ENCODE assay signal across 10 mouse cellular contexts in genomic region chr10:4111795-4112139, GRCm38 (mm10).
DNase-seq lines count a peak whose midpoint lies in the region; ATAC-seq and TF ChIP-seq lines count a peak whose summit lies in the region.
"Had no signal": no experiment of that assay in that cellular context is flagged by ENCODE, and none has a peak within 500 bp of the region (broad histone marks: within the 10 kb centered on the region; RNA-seq: fewer than 3 reads in every experiment).

No protein-coding gene starts in this region.

- no peak overlapping the region for H3K4me2 ChIP-seq in hindbrain, embryonic 15.5 days
- H3K4me2 ChIP-seq in hindbrain, embryonic 16.5 days (ENCODE audit: low read length) = no peak overlapping the region
- H3K4me2 ChIP-seq in heart, embryonic 12.5 days = no peak overlapping the region
- H3K4me2 ChIP-seq in liver, embryonic 16.5 days (ENCODE audit: low read depth, low read length) = no peak overlapping the region

- H3K27ac ChIP-seq in hindbrain, embryonic 15.5 days (replicated peaks) = peak overlapping the region; percentile 38; the same call in 1 of the 2 replicates
- H3K27ac ChIP-seq in hindbrain, embryonic 16.5 days (ENCODE audit: low read depth, low read length) = no peak overlapping the region
- H3K27ac ChIP-seq in ES-E14 (ENCODE audit: insufficient read depth, low read depth, low read length, poor library complexity, severe bottlenecking) = peak overlapping the region; percentile 78; the same call in 1 of the 2 replicates
- H3K27ac ChIP-seq in heart, embryonic 12.5 days (ENCODE audit: poor library complexity, severe bottlenecking) = peak overlapping the region; percentile 52
- no peak overlapping the region for H3K27ac ChIP-seq in liver, embryonic 16.5 days (ENCODE audit: low read length)
- H3K27ac ChIP-seq: hindbrain, postnatal 0 days had no signal

- no peaks in the 10 kb centered on the region for H3K9me3 ChIP-seq in hindbrain, embryonic 15.5 days
- H3K9me3 ChIP-seq in hindbrain, embryonic 16.5 days (ENCODE audit: control insufficient read depth, low read length) = no peaks in the 10 kb centered on the region
- H3K9me3 ChIP-seq in ES-E14 (ENCODE audit: control insufficient read depth, insufficient read depth, low read depth, low read length) = no peaks in the 10 kb centered on the region
- H3K9me3 ChIP-seq in heart, embryonic 12.5 days (replicated peaks) = no peaks in the 10 kb centered on the region
- no peaks in the 10 kb centered on the region for H3K9me3 ChIP-seq in liver, embryonic 16.5 days (replicated peaks; ENCODE audit: control insufficient read depth, low read length)

- no peaks in the 10 kb centered on the region for H3K36me3 ChIP-seq in hindbrain, embryonic 15.5 days
- H3K36me3 ChIP-seq in hindbrain, embryonic 16.5 days (ENCODE audit: control insufficient read depth, insufficient read depth, low read length) = no peaks in the 10 kb centered on the region
- H3K36me3 ChIP-seq in ES-E14 (ENCODE audit: control insufficient read depth, insufficient read depth, low read length, poor library complexity, severe bottlenecking) = peaks cover 6% of the 10 kb centered on the region; the same call in 1 of the 2 replicates
- H3K36me3 ChIP-seq in heart, embryonic 12.5 days = no peaks in the 10 kb centered on the region
- H3K36me3 ChIP-seq in liver, embryonic 16.5 days (ENCODE audit: control insufficient read depth, insufficient read depth) = peaks cover 2% of the 10 kb centered on the region; the same call in 1 of the 2 replicates

- no peak overlapping the region for H3K9ac ChIP-seq in hindbrain, embryonic 15.5 days
- no peak overlapping the region for H3K9ac ChIP-seq in hindbrain, embryonic 16.5 days (ENCODE audit: low read depth, low read length)
- peak overlapping the region; percentile 53; the same call in 1 of the 2 replicates for H3K9ac ChIP-seq in ES-E14 (ENCODE audit: insufficient read depth, low read depth, low read length, poor library complexity, severe bottlenecking)
- H3K9ac ChIP-seq in heart, embryonic 12.5 days = no peak overlapping the region
- H3K9ac ChIP-seq in liver, embryonic 16.5 days (ENCODE audit: low read depth, low read length) = no peak overlapping the region

- H3K4me3 ChIP-seq in hindbrain, embryonic 15.5 days = no peak overlapping the region
- no peak overlapping the region for H3K4me3 ChIP-seq in hindbrain, embryonic 16.5 days (ENCODE audit: low read length)
- peak overlapping the region in 1 of 2 experiments; percentile 31; a peak in 2 of 4 replicates for H3K4me3 ChIP-seq in ES-E14 (ENCODE audit: insufficient read depth in 1 of 2, low read depth in 1 of 2, low read length in 2 of 2, poor library complexity in 1 of 2, severe bottlenecking in 1 of 2)
- no peak overlapping the region for H3K4me3 ChIP-seq in heart, embryonic 12.5 days
- no peak overlapping the region for H3K4me3 ChIP-seq in liver, embryonic 16.5 days (ENCODE audit: low read depth, low read length)

- DNase-seq in ES-E14 (ENCODE audit: low read depth, low spot score) = no peak
- no peak for DNase-seq in natural killer cell, adult 2 months (ENCODE audit: low spot score in 2 of 2)
- DNase-seq: embryo, embryonic 11 days had no signal

- H3K4me1 ChIP-seq in hindbrain, embryonic 15.5 days (replicated peaks) = peaks cover 19% of the 10 kb centered on the region
- peaks cover 9% of the 10 kb centered on the region for H3K4me1 ChIP-seq in hindbrain, embryonic 16.5 days (ENCODE audit: control insufficient read depth, insufficient read depth, low read depth, low read length)
- peaks cover 10 to 30% of the 10 kb centered on the region in 2 experiments for H3K4me1 ChIP-seq in ES-E14 (ENCODE audit: control insufficient read depth in 2 of 2, insufficient read depth in 2 of 2, low read length in 2 of 2, poor library complexity in 1 of 2)
- peaks cover 45% of the 10 kb centered on the region for H3K4me1 ChIP-seq in heart, embryonic 12.5 days (replicated peaks)
- peaks cover 2% of the 10 kb centered on the region for H3K4me1 ChIP-seq in liver, embryonic 16.5 days (ENCODE audit: control insufficient read depth, low read depth, low read length)

- ATAC-seq in hindbrain, embryonic 15.5 days (ENCODE audit: low FRiP score, low read depth) = no peak
- no peak for ATAC-seq in hindbrain, embryonic 16.5 days
- no peak for ATAC-seq in heart, embryonic 12.5 days (ENCODE audit: insufficient number of reproducible peaks, low FRiP score)
- ATAC-seq in liver, embryonic 16.5 days (ENCODE audit: low read depth) = peak; percentile 25
- ATAC-seq in erythroid progenitor cell, adult 5-6 weeks (replicated peaks; ENCODE audit: low FRiP score, poor library complexity, severe bottlenecking) = no peak
- ATAC-seq: hindbrain, postnatal 0 days had no signal

- in situ Hi-C loops in ES-E14 (cut with MboI; ENCODE audit: low sequenced_read_pairs in 2 of 2, unreplicated experiment in 2 of 2) = no loop called here

- 71% methylated on average over 8 of the region's 8 CpGs for WGBS in hindbrain, embryonic 15.5 days
- 72% methylated on average over 8 of the region's 8 CpGs for WGBS in hindbrain, embryonic 16.5 days
- 60% methylated on average over 8 of the region's 8 CpGs for WGBS in heart, embryonic 12.5 days
- WGBS in liver, embryonic 16.5 days (ENCODE audit: insufficient replicate concordance) = 54% methylated on average over 8 of the region's 8 CpGs

- H3K27me3 ChIP-seq in hindbrain, embryonic 15.5 days = no peaks in the 10 kb centered on the region
- no peaks in the 10 kb centered on the region for H3K27me3 ChIP-seq in hindbrain, embryonic 16.5 days (replicated peaks; ENCODE audit: control insufficient read depth, insufficient read depth, low read length)
- H3K27me3 ChIP-seq in heart, embryonic 12.5 days (replicated peaks) = no peaks in the 10 kb centered on the region
- no peaks in the 10 kb centered on the region for H3K27me3 ChIP-seq in liver, embryonic 16.5 days (ENCODE audit: control insufficient read depth, insufficient read depth, low read depth, low read length)
- H3K27me3 ChIP-seq: CH12.LX had no signal

TF ChIP-seq in ES-E14, 5 proteins besides CTCF, POLR2A, EP300 and RAD21:
- TF ChIP-seq ZNF384 (IDR thresholded peaks at IDR 0.05; ENCODE audit: low read depth, low read length) (no peak), MAFK (IDR thresholded peaks at IDR 0.05; ENCODE audit: insufficient read depth, low read depth, low read length) (no peak), HCFC1 (IDR thresholded peaks at IDR 0.05; ENCODE audit: borderline replicate concordance, insufficient read depth, low read length) (no peak), CHD2 (IDR thresholded peaks at IDR 0.05; ENCODE audit: low read depth, low read length) (no peak), ZC3H11A (IDR thresholded peaks at IDR 0.05; ENCODE audit: borderline replicate concordance, low read depth, low read length) (no peak)

Comparison
In these comparisons a context has a peak if more than half of its experiments do, and no peak if none do; other contexts are left out.
1. H3K27ac ChIP-seq: peak in hindbrain, embryonic 15.5 days (single experiment), ES-E14 (single experiment) and heart, embryonic 12.5 days (single experiment); none in hindbrain, embryonic 16.5 days (single experiment) and liver, embryonic 16.5 days (single experiment).